Mouse (Mus musculus) neural tube, embryonic 11.5 days (tissue): Measurements from ENCODE around the gene Creb5. TPM values are rescaled to one million over a fixed set of nuclear protein-coding genes. Genes with fewer than 3 reads are reported as not detected.

Experiments
- ATAC-seq: fragments of 200-750 bp; cut with Nextera tagmentation; 2 replicates; pipeline ENCODE4 v1.8.0; 2017; ENCODE audit warnings: moderate number of reproducible peaks, mild to moderate bottlenecking, moderate TSS enrichment, moderate library complexity; ENCODE audit not compliant: insufficient read depth, low FRiP score, low TSS enrichment
- DNase-seq: peaks from one replicate; pipeline ENCODE4 v3.0.0-alpha.2; 2015; ENCODE audit warnings: low spot score
- H3K27ac ChIP-seq: fragments of 300-500 bp; sonication (generic); 2 replicates; pipeline ENCODE4 v1.5.1; 2014; ENCODE audit warnings: low read depth, mild to moderate bottlenecking, low read length
- H3K27me3 ChIP-seq: fragments of 300-500 bp; sonication (generic); 2 replicates; pipeline ENCODE4 v1.6.1; 2014; ENCODE audit warnings: mild to moderate bottlenecking, low read length, mixed read lengths; ENCODE audit not compliant: control insufficient read depth, insufficient read depth
- H3K36me3 ChIP-seq: fragments of 300-500 bp; sonication (generic); 2 replicates; pipeline ENCODE4 v1.6.1; 2014; ENCODE audit warnings: mild to moderate bottlenecking, low read length, moderate library complexity, mixed read lengths; ENCODE audit not compliant: control insufficient read depth, insufficient read depth
- H3K4me1 ChIP-seq: fragments of 300-500 bp; sonication (generic); 2 replicates; pipeline ENCODE4 v1.6.1; 2014; ENCODE audit warnings: low read length, mixed read lengths; ENCODE audit not compliant: control insufficient read depth, insufficient read depth
- H3K4me2 ChIP-seq: fragments of 300-500 bp; sonication (generic); 2 replicates; pipeline ENCODE4 v1.6.1; 2014; ENCODE audit warnings: low read depth, mild to moderate bottlenecking, moderate library complexity
- H3K4me3 ChIP-seq: fragments of 300-500 bp; sonication (generic); 2 replicates; pipeline ENCODE4 v1.5.1; 2014; ENCODE audit warnings: low read depth, low read length
- H3K9ac ChIP-seq: fragments of 300-500 bp; sonication (generic); 2 replicates; pipeline ENCODE4 v1.6.1; 2014; ENCODE audit warnings: mild to moderate bottlenecking, low read length
- H3K9me3 ChIP-seq: fragments of 300-500 bp; sonication (generic); 2 replicates; pipeline ENCODE4 v1.6.1; 2016; ENCODE audit warnings: low read length; ENCODE audit not compliant: control insufficient read depth
- WGBS: fragments of 180-500 bp; shearing (Covaris S2); extraction: QIAGEN DNeasy Blood & Tissue Kit; methylation state at CpG from one replicate; pipeline ENCODE4 v1.1.7; 2014; 5-methylcytosine and 5-hydroxymethylcytosine counted together
- polyA plus RNA-seq: library from polyadenylated mRNA; unstranded; fragments of >200 nt; fragmentation: Nextera tagmentation; extraction: Ambion mirVana; gene quantifications from 2 replicates; pipeline ENCODE4 v1.2.1, GENCODE M21; 2014

The Creb5 gene
- polyA plus RNA-seq, 1 experiment from 2014 or later = 10.7 TPM

DNA sequence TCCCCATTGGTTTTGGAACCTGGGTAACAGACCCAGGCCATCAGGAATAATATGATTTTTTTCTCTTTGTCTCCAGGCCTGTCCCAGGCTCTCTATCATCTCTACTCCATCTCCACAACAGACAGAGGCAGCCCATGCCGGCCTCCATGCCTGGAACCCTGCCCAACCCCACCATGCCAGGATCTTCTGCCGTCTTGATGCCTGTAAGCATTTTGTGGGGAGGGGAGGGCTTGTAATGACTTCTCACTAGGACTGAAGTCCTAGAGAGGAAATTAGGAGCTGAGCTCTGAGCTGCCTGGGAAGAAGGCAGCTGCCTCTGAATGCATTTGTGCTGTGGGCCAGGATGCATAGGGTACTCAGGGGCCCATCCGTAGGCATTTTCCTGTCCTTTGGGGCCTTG, 317.3 kb downstream of the Creb5 start:
- Histone ChIP-seq H3K4me2 (no peak overlapping the region), H3K36me3 (no peaks in the 10 kb centered on the region), H3K9ac (no peak overlapping the region), H3K4me3 (no peak overlapping the region), H3K4me1 (no peaks in the 10 kb centered on the region), H3K27me3 (no peaks in the 10 kb centered on the region), H3K9me3 (no peaks in the 10 kb centered on the region), H3K27ac (no peak overlapping the region)
- 86% methylated on average over 3 of the region's 3 CpGs for WGBS
- ATAC-seq (no peak), DNase-seq (no peak)

DNA sequence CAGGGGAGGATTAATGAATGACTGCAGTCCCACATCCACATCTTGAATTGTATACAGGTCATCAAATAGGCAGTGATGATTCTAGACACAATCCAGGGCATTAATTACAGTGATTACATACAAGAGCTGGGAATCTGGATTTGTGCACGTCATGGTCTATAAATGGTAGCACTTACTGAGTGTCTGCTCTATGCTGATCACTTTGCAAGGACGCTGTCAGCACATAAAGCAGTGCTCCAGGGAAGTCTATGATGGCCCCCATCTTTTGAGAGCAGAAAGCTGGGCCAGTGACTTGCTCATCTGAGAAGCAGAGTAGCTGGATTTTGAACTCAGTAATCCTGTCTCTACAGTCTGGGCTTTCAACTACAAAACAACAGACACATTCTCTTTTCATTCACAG, 318.1 kb downstream of the Creb5 start:
- ATAC-seq (no peak), DNase-seq (no peak)
- no peaks in the 10 kb centered on the region for H3K36me3 ChIP-seq
- H3K4me2 ChIP-seq = no peak overlapping the region
- no peaks in the 10 kb centered on the region for H3K4me1 ChIP-seq
- no peak overlapping the region for H3K4me3 ChIP-seq
- H3K9ac ChIP-seq = no peak overlapping the region
- H3K9me3 ChIP-seq = no peaks in the 10 kb centered on the region
- H3K27me3 ChIP-seq = no peaks in the 10 kb centered on the region
- H3K27ac ChIP-seq = no peak overlapping the region
- WGBS = 91% methylated on average over 2 of the region's 2 CpGs

DNA sequence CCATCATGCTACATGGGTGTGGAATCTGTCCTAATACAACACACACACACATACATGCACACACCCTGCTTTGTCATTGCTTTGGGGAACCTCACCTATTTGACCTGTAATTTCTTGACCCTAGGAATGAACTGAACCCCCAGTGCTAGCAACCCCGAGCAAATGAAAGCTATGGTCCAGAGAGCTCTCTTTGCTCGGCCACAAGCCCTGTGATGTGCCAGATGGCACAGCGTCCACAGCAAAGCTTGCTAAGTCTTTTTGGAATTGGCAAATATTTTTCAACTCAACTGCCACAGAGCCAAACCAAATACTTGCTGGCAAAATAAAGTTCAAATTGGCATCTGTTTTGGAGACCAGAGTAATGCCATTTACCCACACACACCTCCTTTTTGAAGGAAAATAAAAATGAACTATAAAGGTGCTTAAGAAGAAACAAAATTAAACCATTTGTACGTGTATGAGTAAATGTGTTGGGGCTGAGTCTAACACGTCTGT, 324.4 kb downstream of the Creb5 start:
- no peaks in the 10 kb centered on the region for H3K27me3 ChIP-seq
- ATAC-seq (no peak), DNase-seq (no peak)
- 0 out of 2 replicates have a peak, but pooled peaks cover 2% of the 10 kb centered on the region for H3K4me1 ChIP-seq
- H3K9ac ChIP-seq = no peak overlapping the region
- WGBS = 80% methylated on average over 5 of the region's 5 CpGs
- H3K9me3 ChIP-seq = no peaks in the 10 kb centered on the region
- no peak overlapping the region for H3K4me2 ChIP-seq
- H3K36me3 ChIP-seq = no peaks in the 10 kb centered on the region
- H3K4me3 ChIP-seq = no peak overlapping the region
- no peak overlapping the region for H3K27ac ChIP-seq

GRCm38 (mm10) chr6:53612681-53613080, 325.6 kb downstream of the Creb5 start:
- Histone ChIP-seq H3K27ac (no peak overlapping the region), H3K4me3 (no peak overlapping the region), H3K27me3 (no peaks in the 10 kb centered on the region), H3K9me3 (no peaks in the 10 kb centered on the region), H3K36me3 (no peaks in the 10 kb centered on the region), H3K9ac (no peak overlapping the region), H3K4me1 (0 out of 2 replicates have a peak, but pooled peaks cover 2% of the 10 kb centered on the region), H3K4me2 (no peak overlapping the region)
- WGBS = 42% methylated on average over 6 of the region's 6 CpGs
- peak; percentile 30 for DNase-seq
- no peak for ATAC-seq

DNA sequence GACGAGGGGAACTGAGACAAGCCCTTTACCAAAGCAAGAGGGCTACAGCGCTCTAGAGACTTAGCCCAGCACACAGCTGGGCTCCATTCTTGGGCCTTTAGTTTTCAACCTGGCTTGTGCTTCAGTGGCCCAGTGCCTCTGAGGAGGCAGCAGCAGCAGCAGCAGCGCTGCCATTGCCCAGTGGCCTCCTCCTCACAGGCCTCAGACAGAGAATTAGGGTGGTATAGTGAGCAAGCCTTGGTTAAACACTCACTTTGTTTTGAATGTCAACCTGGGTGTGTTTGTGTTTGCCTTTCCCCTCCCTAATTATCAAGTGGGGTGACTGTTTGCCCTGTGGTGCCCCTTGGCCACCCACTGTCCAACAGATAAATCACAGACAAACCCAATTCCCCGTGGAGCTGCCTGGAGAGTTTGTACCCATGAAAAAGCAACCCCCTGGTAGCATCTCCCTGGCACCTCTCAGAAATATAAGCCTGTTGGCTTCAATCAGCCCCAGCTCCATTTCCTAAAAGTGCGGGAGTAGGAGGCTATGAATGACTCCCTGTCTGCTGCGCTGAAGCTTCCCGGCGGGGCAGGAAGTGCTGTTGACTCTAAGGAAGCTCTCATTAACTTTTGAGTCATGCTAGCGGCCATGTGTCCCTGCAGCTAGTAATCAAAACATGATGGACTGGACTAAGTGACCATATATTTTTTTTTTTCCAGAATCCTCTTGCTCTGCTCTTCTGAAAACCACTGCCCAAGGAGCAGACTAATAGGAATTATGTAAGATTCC, 328.6 kb downstream of the Creb5 start:
- 52% methylated on average over 9 of the region's 9 CpGs for WGBS
- Histone ChIP-seq H3K4me2 (no peak overlapping the region), H3K9me3 (no peaks in the 10 kb centered on the region), H3K36me3 (no peaks in the 10 kb centered on the region), H3K4me3 (no peak overlapping the region), H3K27me3 (no peaks in the 10 kb centered on the region), H3K27ac (no peak overlapping the region), H3K9ac (no peak overlapping the region), H3K4me1 (0 out of 2 replicates have a peak, but pooled peaks cover 2% of the 10 kb centered on the region)
- DNase-seq = no peak
- ATAC-seq = no peak

DNA sequence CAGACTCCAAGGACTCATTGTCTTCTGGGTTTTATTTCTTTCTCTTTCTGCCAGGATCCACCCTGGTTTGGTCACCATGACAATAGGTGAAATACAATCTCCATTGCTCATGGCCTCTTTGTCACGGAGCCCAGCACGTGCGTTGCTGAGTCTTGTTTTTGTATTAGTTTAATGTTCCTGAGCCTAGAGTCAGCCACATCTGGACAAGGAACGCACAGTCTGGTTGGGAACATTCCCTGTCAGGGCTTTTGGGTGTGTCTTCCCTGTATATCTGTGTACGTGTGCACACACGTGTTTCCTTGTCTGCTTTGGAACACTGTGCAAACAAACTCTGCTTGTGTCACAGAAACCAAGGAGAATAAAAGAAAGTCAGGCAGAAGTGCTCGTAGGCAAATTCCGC, 331.1 kb downstream of the Creb5 start:
- ATAC-seq (no peak), DNase-seq (no peak)
- H3K27me3 ChIP-seq = no peaks in the 10 kb centered on the region
- H3K9me3 ChIP-seq = no peaks in the 10 kb centered on the region
- H3K4me2 ChIP-seq = no peak overlapping the region
- no peak overlapping the region for H3K9ac ChIP-seq
- no peaks in the 10 kb centered on the region for H3K36me3 ChIP-seq
- no peak overlapping the region for H3K4me3 ChIP-seq
- 0 out of 2 replicates have a peak, but pooled peaks cover 2% of the 10 kb centered on the region for H3K4me1 ChIP-seq
- WGBS = 48% methylated on average over 8 of the region's 8 CpGs
- H3K27ac ChIP-seq = no peak overlapping the region

DNA sequence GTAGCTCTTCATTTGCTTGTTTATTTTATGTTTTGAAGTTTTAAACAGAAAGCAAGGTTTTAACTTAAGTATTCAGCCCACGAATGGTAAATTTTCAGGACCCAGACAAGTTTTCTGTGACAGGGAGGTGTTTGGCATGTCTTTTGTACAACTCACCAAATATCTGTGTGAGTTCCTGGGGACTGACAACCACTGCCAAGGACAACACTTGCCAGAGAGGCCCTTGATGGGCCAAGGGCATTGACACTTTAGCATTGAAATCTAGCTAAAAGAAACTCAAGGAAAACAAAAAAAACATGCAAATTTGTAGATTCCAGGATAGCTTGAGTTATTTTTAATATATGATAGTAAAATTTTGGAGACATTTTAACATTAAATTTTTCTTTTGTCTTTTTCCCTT, 332.6 kb downstream of the Creb5 start:
- no peak overlapping the region for H3K9ac ChIP-seq
- no peaks in the 10 kb centered on the region for H3K36me3 ChIP-seq
- H3K27ac ChIP-seq = no peak overlapping the region
- ATAC-seq (no peak), DNase-seq (no peak)
- 0 out of 2 replicates have a peak, but pooled peaks cover 2% of the 10 kb centered on the region for H3K4me1 ChIP-seq
- WGBS = 80% methylated on average over 1 of the region's 1 CpGs
- H3K9me3 ChIP-seq = no peaks in the 10 kb centered on the region
- H3K4me3 ChIP-seq = no peak overlapping the region
- H3K27me3 ChIP-seq = no peaks in the 10 kb centered on the region
- H3K4me2 ChIP-seq = no peak overlapping the region

DNA sequence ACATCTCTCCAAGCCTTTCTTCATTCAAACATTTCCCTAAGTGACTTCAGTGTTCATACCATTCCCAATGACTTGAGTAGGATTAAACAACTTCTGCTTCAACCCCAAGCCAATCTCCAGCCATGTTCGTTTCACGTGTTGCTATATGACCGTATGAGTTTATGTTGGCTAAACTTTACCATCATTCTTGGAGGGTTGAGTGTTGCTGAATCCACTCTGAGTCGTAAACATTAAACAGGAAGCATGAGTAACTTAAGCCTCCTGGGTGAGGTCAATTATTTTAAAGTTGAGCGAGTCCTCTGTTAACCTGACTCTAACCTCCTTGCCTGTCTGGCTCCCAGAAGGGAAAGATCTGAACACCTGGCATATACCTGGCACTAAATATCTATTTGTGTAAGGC, 334.2 kb downstream of the Creb5 start:
- H3K9me3 ChIP-seq = no peaks in the 10 kb centered on the region
- H3K4me3 ChIP-seq = no peak overlapping the region
- H3K4me2 ChIP-seq = no peak overlapping the region
- no peak overlapping the region for H3K9ac ChIP-seq
- 86% methylated on average over 5 of the region's 5 CpGs for WGBS
- DNase-seq (no peak), ATAC-seq (no peak)
- H3K4me1 ChIP-seq = no peaks in the 10 kb centered on the region
- H3K27ac ChIP-seq = no peak overlapping the region
- no peaks in the 10 kb centered on the region for H3K36me3 ChIP-seq
- H3K27me3 ChIP-seq = no peaks in the 10 kb centered on the region
